12 mouse cellular contexts compared by ENCODE assay signal in the genomic region with DNA sequence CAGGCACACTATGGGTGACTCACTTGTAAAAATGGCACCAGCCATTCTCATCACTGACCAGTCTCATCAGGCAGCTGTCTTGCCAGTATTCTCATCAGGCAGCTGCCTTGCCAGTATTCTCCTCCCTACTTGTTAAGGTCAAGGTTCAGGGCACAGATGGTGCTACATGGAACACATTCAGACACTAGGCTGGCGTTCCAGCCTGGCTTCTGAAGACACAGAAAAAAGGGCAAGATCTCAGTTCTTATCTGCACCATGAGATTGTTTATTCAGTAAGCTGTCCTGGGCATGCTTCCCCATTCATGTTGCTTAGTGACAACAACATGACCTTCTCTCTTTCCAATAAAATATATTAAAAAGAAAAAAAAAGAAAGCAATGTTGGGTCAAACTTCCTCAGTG.
DNase-seq lines count a peak whose midpoint lies in the region; ATAC-seq lines count a peak whose summit lies in the region.
"Had no signal": no experiment of that assay in that cellular context is flagged by ENCODE, and none has a peak within 500 bp of the region (broad histone marks: within the 10 kb centered on the region; RNA-seq: fewer than 3 reads in every experiment).

No protein-coding gene starts in this region.

- no peaks in the 10 kb centered on the region for H3K36me3 ChIP-seq in hindbrain, embryonic 10.5 days
- no peaks in the 10 kb centered on the region for H3K36me3 ChIP-seq in hindbrain, embryonic 12.5 days
- no peaks in the 10 kb centered on the region for H3K36me3 ChIP-seq in forebrain, embryonic 10.5 days (replicated peaks)
- H3K36me3 ChIP-seq: stomach, embryonic 15.5 days had no signal

- peak overlapping the region; percentile 59 for H3K27ac ChIP-seq in hindbrain, embryonic 10.5 days
- H3K27ac ChIP-seq in hindbrain, embryonic 12.5 days: no peak overlapping the region
- H3K27ac ChIP-seq in forebrain, embryonic 10.5 days: no peak overlapping the region
- H3K27ac ChIP-seq: heart, adult 2 months; layer of hippocampus, adult 2 months; stomach, embryonic 15.5 days had no signal

- no peak overlapping the region for H3K4me3 ChIP-seq in hindbrain, embryonic 10.5 days
- H3K4me3 ChIP-seq in hindbrain, embryonic 12.5 days: no peak overlapping the region
- no peak overlapping the region for H3K4me3 ChIP-seq in forebrain, embryonic 10.5 days
- H3K4me3 ChIP-seq: heart, adult 2 months; layer of hippocampus, adult 2 months; stomach, embryonic 15.5 days had no signal

- peak; percentile 39 for DNase-seq in hindbrain, embryonic 10.5 days (ENCODE audit: low spot score)
- peak; percentile 34 for DNase-seq in 3T3-L1 (ENCODE audit: low read depth, low spot score)
- DNase-seq in embryo, embryonic 10 days (ENCODE audit: low spot score): peak; percentile 74
- DNase-seq in kidney, postnatal 25 days: peak; percentile 7 to 39
- DNase-seq in forebrain, embryonic 10.5 days (ENCODE audit: extremely low spot score, low spot score): no peak
- no peak for DNase-seq in left cerebral cortex, adult 9 months (ENCODE audit: low spot score in 2 of 2)
- DNase-seq in cerebellum, postnatal 25 days: no peak
- DNase-seq: cerebellum, adult 18-20 months had no signal

- no peak overlapping the region for H3K9ac ChIP-seq in hindbrain, embryonic 12.5 days
- H3K9ac ChIP-seq: stomach, embryonic 15.5 days had no signal

- no peak overlapping the region for H3K4me2 ChIP-seq in hindbrain, embryonic 12.5 days (replicated peaks)
- H3K4me2 ChIP-seq: stomach, embryonic 15.5 days had no signal

- no peaks in the 10 kb centered on the region for H3K27me3 ChIP-seq in hindbrain, embryonic 10.5 days (ENCODE audit: insufficient read depth, poor library complexity, severe bottlenecking)
- no peaks in the 10 kb centered on the region for H3K27me3 ChIP-seq in hindbrain, embryonic 12.5 days
- no peaks in the 10 kb centered on the region for H3K27me3 ChIP-seq in forebrain, embryonic 10.5 days (ENCODE audit: poor library complexity, severe bottlenecking)
- H3K27me3 ChIP-seq: stomach, embryonic 15.5 days had no signal

- ATAC-seq in hindbrain, embryonic 12.5 days (ENCODE audit: low FRiP score): no peak

- WGBS in hindbrain, embryonic 10.5 days: 20% methylated on average over 1 of the region's 1 CpGs
- WGBS in hindbrain, embryonic 12.5 days: 24% methylated on average over 1 of the region's 1 CpGs
- WGBS in forebrain, embryonic 10.5 days: 59% methylated on average over 1 of the region's 1 CpGs

- H3K9me3 ChIP-seq in hindbrain, embryonic 10.5 days: no peaks in the 10 kb centered on the region
- no peaks in the 10 kb centered on the region for H3K9me3 ChIP-seq in hindbrain, embryonic 12.5 days (replicated peaks)
- no peaks in the 10 kb centered on the region for H3K9me3 ChIP-seq in forebrain, embryonic 10.5 days
- H3K9me3 ChIP-seq: stomach, embryonic 15.5 days had no signal

- H3K4me1 ChIP-seq in hindbrain, embryonic 10.5 days (replicated peaks): peaks cover 21% of the 10 kb centered on the region
- H3K4me1 ChIP-seq in hindbrain, embryonic 12.5 days: peaks cover 7% of the 10 kb centered on the region; the same call in 1 of the 2 replicates
- H3K4me1 ChIP-seq in forebrain, embryonic 10.5 days: peaks cover 14% of the 10 kb centered on the region
- H3K4me1 ChIP-seq: stomach, embryonic 15.5 days had no signal

Comparison
In these comparisons a context has a peak if more than half of its experiments do, and no peak if none do; other contexts are left out.
1. DNase-seq: peak in hindbrain, embryonic 10.5 days (single experiment), 3T3-L1 (single experiment), embryo, embryonic 10 days (single experiment) and kidney, postnatal 25 days (2 of 2); none in forebrain, embryonic 10.5 days (single experiment), left cerebral cortex, adult 9 months (0 of 2) and cerebellum, postnatal 25 days (0 of 2).